Mouse (Mus musculus) gastrocnemius, postnatal 25 days (tissue): Measurements from ENCODE around the gene Scel. TPM values are rescaled to one million over a fixed set of nuclear protein-coding genes. Genes with fewer than 3 reads are reported as not detected.
"Not testable (repeated sequence)": the region's sequence is repeated elsewhere in the genome, so short reads cannot be mapped to it uniquely, and the experiment has no call there.

Source experiments
- DNase-seq: peaks from one replicate; pipeline ENCODE4 v3.0.0; 2022
- long read RNA-seq, 2 experiments: library from polyadenylated mRNA; stranded (forward); transcript quantifications; one replicate each; pipeline ENCODE4 v2.0.0; 2021
- total RNA-seq, 2 experiments: library from RNA; stranded (reverse); gene quantifications; 1 replicate in 1 of 2; 2 replicates in 1 of 2; pipeline ENCODE4 v1.2.3; 2021

The Scel gene
- total RNA-seq, result under 1 TPM in 1 of 2 experiments, not detected in 1; 0.33 TPM
- long read RNA-seq, experiment 1, result 0 reads
- long read RNA-seq, experiment 2, result 0 reads

DNA sequence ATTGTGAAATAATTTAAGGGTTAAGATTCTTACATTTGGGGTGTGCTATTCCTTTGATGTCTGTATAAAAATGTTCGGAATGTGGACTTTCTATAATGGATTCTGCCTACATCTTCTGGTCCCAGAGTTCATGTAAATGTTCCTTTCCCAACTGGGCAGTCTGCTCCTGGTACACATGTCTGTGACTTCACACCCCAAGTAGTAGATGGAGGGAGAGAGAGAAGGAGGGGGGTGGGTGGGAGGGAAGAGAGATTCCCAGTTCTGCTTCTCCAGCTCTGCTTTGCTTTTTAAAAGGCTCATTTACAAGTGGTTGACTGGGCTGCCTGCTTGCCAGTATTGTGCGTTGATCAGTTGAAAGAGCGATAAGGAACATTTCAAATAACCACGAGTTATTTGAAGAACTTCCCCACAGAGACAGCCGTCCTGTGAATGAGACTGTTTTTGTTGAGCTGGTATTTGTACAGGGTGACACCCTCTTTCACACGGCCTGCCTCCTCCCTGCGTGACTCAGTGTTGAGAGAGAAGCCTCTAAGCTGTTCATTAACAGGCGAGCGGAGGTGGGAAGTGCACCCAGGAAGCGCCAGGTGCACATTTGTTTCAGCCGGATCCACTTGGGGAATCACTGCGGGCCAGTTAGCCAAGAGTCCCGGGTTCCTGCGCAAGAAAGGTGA is at the start of gene Scel:
Gene Scel (plus strand): TSS at position 541 of the 671 bp plus-strand sequence.
- DNase-seq, result no peak

DNA sequence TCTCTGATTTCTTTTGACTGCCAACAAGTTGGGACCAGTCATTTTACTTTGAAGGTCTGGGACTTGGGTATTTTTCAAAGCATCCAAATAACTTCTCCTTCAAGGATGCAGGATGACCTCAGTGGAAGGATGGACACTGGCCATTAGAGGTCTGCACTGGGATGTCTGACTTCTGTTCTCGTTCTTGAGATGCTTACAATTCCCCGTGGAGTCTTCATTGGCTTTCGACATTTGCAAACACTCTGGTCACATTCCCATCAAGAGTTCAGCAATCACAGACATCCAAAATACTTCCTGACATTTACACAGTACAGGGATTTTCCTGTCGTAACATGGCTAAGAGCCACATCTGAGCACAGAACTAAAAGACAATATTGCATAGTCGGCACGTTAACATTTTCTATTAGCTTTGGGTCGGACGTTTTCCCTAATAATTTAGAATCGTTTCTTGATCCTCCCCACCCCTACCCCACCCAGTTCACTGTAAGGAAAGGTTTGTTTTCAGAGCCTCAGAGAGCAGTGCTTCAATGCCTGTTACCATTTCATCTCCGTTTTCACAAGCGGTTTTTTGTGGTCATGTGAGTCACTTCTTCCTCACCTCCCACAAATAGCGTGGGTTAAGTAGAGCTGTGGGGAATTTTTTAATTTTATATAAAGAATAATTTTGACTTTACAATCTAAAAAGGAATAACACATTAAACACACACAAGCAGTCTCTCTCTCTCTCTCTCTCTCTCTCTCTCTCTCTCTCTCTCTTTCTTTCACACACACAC is 44.3 kb upstream of the Scel start:
- peak; percentile 32 for DNase-seq

DNA sequence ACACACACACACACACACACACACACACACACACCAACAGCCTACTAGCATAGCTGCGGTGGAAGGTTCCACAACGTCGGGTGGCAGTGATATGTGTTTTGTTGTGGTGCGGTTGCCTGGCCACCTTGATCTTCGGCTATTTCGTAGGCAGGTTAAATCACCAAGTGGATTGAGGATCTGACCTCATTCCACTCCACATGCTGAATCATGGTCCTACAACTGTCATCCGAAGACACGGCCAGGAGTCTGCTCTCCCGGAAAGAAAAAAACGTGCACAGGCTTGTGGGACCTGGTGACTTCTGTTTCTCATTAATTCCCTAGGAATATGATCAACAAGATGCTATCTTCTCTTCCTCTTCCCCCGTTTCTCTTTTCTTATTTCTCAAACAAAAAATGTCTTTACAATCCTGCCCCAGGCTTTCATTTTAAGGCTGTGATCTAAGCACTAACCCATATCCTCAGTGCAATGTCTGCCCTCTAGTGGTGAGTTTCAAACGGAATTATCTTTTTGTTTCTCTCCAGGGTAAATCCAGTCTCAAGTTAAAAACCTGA is 43.6 kb upstream of the Scel start:
- DNase-seq, result peak; percentile 39

DNA sequence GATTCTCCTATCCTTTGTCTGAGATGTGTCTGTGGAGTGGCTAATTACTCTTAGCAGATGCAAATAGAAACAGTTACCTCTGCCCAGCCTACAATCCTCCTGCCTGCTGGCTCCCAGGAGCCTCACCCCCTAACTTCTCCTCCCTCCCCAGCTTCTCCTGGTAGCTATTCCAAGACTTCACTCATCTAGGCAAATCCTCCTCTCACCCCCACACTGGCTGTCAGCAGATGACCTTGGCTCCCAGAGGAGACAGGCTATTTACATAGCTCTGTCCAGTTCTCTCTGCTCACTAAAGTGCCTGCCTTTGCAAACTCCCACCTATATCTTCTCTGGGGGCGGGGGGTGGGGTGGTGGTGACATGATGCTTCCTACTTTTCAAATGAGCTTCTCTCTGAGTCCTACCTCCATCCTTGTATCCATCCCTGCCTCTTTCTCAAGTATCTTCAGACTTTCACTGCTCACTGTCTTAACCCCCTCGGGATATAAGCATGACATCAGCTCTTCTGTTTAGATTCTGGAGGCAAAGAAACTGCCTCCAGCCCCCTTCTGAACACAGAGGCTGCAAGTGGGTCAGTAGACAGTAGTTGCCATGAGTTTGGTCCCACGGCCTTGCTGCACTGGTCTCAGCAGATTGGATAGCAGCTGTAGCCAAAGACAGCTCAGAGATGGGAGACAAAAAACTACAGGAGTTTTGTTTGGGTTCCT is 41.9 kb upstream of the Scel start:
- DNase-seq, result no peak

DNA sequence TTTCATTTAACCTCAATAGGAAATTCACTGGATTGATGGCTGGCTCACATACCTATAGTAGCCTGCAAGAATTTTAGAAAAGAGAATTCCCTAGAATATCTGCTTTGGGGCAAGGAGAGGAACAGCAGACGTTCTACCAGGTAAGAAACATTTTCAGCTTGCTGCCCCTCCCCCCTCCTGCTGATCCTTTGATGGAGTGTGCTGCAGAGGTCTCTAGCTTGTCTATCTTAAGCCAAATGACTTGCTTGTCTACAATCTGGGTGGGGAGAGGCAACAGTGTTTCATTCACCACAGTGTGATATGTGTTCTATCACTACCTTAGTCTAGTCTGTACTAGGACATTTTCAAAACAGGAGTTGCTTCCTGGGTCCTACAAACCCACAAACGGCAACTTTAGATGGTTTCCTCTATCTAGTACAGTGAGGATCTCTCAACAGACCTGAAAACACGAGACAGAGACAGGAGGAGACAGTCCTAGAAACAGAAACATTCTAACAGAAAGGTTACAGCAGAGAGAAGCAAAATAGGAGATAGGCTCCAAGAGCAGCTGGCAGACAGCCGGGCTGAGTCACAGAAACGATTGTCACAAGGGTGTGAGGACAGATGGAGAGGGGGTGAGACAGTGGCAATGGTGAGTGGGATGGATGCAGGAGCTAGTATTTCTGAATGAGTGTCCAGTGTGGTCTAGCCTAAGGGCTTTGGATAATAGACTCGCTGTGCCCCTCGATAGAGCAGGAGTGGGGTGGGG is 41.2 kb upstream of the Scel start:
- DNase-seq, result no peak

DNA sequence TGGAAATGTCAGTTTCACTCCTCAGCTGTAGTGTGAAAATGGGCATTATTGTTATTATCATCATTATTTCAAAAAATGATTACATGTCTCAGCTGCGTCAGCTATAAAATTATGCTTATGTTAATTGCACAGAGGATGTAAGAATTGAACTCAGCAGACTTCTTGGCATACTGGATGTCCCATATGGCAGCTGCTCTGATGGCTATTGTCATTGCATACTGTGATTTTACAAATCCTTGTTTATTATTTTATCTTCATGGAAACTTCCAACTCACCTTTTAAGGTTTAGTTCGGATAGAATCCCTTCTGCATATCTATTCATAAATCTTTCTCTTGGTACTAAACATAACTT is 40.6 kb upstream of the Scel start:
- DNase-seq, result no peak

DNA sequence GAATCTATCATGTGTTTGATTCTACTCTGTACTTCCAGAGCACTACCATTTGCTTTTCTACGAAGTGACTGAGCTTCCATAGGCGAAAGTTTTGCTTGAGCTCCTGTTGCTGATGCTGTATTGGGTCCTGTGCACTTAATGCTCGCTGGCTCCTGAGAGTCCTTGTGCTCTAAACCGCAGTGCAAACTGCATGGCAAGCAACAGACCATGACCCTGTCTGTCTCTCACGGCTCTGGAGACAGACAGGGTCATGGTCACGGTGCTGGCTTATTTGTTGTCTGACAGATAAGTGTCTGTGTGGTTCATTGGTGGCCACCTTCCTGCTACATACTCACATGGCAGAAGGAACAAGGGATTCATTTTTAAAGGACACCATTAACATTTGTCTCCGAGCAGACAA is 37.8 kb upstream of the Scel start:
- DNase-seq, result no peak

DNA sequence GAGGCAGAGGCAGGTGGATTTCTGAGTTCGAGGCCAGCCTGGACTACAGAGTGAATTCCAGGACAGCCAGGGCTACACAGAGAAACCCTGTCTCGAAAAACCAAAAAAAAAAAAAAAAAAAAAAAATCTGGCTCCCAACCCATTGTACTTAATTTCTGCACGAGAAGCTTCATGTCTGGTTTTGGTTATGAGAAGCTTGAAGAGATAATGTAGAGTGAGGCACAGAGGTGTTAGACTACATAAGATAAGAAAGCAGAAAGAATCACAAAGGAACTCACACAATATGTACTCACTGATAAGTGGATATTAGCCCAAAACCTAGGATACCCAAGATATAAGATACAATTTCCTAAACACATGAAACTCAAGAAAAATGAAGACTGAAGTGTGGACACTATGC is 36.9 kb upstream of the Scel start:
- not testable (repeated sequence) for DNase-seq

DNA sequence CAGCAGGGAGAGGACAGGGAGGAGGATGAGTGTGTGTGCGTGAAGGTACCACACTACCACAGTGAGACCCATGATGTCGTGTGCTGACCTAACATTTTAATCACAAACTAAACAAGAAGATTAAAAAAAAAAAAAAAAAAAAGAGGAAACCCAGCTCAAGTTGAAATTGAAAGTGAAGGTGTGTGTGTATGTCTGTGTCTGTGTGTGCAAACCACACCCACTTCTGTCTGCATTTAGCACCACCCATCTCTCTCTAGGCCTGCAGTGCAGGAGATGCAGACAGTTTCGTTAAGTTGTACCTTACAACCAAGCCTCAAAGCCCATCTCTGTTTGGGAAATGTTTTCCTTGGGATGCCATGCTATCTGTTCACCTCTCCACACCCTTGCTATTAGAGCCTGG is 35.9 kb upstream of the Scel start:
- DNase-seq, result no peak

DNA sequence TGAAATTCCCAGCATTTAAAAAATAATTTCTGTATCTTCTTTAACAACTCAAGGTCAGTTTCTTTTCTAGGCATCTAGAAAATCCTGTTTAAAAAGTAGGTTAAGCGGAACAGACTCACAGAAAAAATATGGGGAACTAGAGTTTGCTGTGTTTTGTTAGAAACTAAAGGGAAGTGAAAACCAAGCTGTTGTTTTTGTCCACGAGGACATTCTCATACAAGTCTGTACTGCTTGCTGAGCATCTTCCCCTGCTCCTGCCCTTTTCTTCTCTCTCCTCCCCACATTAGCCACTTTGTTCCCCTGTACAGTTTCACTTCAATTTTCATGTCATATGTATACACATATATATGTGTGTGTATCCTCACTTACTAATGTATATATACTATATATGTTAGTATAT is 35.2 kb upstream of the Scel start:
- DNase-seq, result no peak

DNA sequence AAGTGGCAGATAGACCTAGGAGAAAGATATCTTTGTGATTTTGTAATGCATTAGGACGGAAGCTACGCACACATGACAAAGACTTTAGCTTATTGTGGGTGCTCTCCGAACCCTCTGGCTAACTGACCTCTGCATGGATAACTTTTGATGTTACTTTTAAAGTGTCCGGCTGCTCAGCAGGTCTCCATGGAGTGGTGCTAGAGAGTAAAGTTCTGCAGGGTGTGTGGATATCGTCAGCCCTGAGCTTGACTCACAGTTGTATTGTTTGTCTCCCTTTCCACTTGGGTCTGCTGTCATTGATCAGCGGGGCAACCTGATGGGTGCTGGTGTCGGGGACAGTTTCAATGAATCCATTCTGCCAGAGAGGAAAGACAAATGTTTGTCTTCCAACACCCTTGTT is 33.7 kb upstream of the Scel start:
- no peak for DNase-seq

DNA sequence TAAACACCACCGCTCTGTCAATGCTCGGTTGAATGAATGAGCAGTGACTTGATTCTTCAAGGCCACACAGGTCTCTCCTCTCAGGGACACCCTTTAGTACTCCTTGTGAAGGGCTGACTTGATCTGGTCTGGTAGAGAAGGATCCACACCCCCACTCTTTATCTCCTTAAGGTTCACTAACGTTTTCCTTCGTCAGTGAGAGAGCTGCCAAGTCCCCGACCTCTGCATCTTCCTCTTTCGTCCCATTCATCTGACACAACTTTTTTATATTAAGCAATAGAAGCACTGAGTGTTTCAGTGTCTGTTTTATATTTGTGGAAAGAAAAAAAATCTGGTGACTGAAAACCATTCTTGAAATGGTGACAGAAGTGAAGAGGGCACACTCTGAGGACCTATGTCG is 31.6 kb upstream of the Scel start:
- DNase-seq, result no peak

DNA sequence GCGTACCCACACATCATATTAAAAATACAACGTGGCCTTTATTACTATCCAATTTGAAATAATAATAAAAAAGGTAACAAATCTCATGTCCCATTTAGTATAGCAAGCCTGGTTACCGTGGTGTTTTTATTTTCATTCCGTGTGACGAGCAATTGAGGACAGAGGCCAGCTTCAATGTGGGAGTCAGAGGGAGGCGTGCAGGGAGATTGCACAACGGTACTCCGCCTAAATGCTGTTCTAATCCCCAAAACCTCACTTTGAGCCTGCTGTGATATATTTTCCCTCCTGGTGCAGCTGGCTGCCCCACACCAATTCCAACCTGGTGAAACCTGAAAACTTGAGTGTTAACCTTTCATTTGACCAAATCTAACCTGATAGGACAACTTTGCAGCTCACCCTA is 27.5 kb upstream of the Scel start:
- DNase-seq, result no peak

DNA sequence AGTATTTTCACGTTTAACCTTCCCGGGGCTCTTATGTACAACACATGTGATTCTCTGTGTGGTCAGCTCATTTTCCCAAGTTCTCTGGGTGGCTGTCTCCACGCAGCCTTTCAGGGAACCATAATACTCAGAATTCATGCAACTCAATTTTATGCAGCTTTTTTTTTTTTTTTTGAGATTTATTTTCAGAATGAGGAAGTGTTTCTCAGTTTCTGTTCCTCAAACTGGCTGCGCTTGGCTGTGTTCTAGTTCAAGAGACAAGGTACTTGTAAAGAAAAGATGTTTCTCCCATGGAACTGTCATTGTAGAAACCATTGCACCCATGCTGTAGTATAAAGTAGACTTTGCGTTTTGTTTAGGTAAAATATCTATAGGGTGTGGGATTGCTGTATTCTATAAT is 26.2 kb upstream of the Scel start:
- DNase-seq, result no peak

DNA sequence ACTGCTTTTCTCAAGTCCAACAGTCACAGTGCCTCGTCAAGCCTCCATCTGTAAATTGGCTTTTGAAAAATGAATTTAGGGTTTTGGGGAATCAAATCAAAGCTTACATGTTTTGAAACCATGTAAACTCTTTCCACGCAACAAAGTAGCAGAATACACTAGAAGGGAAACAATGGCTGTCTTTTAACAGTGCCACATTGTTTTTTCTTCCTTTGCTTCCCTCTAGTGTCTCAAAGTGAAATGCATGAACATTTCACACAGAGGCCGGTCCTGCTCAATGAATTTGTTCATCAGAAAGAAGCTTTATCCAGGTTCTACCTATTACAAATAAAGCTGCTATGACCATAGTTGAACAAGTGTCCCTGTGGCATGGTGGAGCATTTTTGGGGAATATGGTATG is 24.5 kb upstream of the Scel start:
- DNase-seq, result no peak

DNA sequence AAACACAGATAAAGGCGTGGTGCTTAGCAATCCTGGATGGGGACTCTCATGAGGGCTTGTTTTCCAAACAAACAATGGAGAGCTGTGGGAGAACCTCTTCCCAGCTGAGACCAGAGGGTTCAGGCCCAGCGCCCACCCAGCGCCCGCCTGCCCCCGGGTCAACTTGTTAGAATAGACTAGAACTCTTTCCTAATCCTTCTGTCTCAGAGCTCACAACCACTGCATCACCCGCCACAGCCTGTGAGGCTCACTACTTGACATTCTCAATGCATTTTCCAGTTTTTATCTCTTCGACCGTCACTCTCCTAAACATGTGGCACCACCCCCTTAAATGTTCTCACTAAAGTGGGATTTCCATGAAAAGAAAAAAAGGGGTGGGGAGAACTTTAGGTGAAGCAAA is 14.9 kb upstream of the Scel start:
- DNase-seq, result no peak

DNA sequence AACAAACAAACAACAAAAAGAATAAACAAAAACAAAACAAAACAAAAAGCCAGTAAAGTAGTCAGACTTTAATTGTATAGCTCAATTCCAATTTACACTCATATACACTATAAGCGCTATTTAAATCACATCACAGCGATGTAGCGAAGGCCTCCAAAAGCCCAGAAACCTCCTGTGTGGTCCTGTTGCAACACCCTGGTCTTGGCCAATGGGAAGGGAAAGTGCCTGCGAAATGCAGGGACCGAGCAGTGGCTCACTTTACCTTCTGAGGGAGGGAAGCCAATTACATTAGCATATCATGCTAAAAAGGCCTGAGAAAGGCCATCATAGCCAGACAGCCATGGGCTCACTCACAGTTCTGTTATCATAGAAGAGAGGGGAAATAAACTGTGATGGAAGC is 14.5 kb upstream of the Scel start:
- no peak for DNase-seq

DNA sequence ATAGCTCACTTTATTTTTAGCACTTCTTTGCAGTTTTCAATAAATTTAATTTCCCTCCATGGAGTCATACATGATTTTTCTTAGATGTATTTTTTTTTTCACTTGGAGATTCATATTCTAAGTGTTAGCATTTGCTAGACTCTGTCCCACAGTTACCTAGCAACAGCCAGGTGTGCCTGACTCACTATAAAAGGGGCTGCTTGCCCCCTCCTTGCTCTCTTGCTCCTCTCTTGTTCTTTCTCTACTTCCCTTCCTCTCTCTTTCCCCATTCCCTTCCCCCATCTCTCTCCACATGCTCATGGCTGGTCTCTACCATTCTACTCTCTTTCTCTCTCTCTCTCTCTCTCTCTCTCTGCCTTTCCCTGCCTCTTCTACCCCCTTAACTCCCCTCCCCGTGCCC is 14.1 kb upstream of the Scel start:
- DNase-seq, result no peak

DNA sequence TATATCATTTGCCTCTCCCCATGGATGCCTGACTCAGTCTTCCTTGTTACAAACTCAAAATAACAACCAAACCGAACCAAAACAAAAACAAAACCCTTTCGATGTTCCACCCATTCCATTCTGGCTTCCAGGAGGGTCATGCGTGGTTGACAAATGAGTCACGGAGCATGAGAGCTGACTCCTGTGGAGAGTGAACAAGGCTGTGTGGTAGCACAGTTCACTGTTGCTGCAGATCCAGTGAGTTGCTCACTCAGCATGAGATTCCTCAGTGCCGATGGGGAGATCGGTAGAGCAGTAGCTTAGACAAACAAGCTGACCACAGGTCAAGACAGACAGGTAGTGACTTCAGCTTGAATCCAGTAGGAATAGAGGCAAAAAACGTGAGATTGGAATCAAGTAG is 12.8 kb upstream of the Scel start:
- no peak for DNase-seq

DNA sequence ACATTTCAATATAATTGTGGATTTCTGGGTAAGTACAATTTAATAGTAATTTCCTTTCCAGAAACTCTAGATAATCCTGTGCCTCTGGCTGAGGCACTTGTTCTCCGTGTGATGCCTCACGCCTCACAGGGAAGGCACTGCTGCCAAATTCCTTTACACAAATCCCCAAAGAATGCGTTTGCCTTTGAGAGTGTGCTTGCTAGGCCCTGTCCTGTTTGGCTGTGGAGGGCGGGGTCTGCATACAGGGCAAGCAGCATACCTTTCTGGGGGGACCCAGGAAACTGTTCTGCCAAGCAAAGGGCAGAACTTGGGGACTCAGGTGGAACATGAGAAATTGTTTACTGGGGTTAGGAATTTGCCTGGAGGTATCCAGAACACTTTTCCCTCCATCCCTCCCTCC is 12.2 kb upstream of the Scel start:
- no peak for DNase-seq

DNA sequence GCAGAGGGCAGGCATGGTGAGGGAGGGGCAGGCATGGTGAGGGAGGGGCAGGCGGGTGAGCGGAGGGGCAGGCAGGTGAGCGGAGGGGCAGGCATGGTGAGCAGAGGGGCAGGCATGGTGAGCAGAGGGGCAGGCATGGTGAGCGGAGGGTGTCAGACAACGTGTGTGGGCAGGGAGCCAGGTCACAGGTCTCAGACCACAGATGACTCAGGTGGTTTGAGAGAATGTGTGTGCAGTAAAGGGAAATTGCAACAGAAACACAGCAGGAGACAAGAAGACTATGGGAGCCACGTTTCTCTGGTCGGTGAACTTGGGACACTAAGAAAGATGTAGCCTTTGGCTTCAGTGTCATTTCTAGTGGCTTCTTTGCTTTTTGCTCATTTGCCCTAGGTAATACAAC is 8.6 kb upstream of the Scel start:
- no peak for DNase-seq

DNA sequence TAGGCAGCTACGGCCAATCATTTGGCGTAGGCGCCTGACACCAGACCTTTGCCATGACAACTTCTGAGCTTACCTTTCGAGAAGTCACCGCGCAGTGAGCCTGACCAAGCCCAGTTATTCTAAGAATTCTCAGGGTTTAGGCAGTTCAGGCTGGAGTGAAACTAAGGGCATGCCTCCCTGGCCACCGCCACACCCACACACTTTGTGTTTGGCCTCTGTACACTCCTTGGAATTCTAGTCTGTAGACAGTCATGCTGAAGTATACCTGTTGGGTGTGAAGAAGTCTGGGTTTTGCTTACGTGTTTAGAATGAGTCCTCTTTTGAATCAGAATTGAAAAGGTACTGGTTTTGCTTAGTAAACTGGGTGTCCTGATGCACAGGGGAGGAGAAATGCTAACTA is 3.6 kb upstream of the Scel start:
- no peak for DNase-seq

DNA sequence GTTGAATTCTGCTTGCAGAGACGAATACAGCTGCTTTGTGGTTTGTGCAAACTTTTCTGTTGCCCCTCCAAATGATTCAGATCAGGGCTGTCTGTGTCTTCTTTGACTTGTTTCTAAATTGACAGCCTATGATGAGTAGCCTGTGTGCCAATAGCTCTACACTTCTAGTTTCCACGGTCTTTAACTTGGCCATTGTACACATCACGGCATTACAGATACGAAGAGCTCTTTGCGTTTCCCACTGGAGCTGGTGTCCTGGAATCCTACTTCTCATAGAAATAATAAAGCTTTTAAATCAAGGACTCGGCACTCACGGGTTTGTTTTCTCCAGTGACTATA is 300 bp downstream of the Scel start:
- no peak for DNase-seq
